Mouse (Mus musculus) right cerebral cortex, postnatal 10 days (tissue): ENCODE results near the gene Drg1.

Experiments
- DNase-seq, 2 experiments: peaks; one replicate each; pipeline ENCODE4 v3.0.0; 2021; ENCODE audit warnings: low spot score in 2 of 2

Drg1 gene

DNA sequence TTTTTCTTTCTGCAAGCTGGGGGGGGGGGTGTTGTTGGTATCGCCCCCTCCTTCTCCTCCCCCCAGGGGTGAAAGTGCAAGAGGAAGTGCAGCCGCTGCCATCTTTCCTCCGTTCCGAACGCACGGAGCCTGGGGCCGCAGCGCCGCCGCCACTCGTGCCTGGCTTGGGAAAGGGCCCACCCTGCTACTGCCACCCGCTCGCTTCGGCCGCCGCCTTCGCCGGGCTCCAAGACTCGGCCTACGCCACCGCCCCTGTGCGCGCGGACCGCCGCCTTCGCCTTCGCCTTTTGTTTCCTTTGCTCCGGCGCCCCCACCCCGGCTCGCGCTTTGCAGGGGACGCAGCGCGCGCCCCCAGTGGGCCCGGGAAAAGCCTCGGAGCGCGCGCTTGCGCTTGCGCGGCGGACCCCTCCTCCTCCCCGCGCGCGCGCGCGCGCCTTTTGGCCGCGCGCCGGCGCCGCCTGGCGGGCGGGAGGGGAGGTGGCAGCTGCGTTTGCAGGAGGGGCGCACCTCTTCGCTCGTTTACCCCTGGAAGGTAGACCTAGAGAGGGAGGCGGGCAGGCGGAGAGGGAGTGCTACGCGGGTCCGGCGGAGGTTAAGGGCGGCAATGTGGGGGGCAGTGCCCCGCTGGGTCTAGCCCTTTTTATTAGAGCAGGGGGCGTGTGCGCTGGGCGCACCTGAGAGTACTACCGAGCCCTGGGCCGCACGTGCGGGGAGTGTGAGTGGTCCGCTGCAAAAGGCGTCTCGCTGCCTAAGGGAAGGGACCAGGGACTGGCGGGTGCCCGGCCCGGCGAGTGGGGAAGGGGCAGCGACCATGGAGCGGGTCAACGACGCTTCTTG lies 23.8 kb upstream of the Drg1 start:
- DNase-seq, result peak; percentile 91 to 92

GRCm38 (mm10) chr11:3289302-3289802 lies 23.1 kb upstream of the Drg1 start:
- DNase-seq, result peak; percentile 88 to 90

- peak; percentile 63 to 74 for DNase-seq
Measured at GRCm38 (mm10) chr11:3288521-3289301, 22.5 kb upstream of the Drg1 start, which contains the start of gene Patz1. Gene Patz1, plus strand, starts transcription at chr11:3288874.

DNA sequence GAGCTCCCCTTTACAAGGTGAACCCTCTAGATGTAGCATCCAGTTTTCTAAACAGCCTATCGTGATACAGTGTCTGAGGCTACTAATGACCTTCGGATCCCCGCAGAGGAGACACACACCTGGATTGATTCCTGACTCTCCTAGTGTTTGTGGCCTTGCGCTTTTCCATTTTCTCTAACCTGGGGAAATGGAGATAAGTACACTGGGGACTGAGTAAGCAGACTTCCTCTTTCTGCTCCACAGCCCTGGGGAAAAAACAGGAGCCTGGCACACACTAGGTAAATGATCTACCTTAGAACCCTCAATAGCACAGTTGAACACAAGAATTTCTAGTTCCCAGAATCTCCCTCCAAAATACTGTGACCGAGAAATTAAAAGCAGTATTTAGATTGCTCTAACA lies 21.7 kb upstream of the Drg1 start:
- DNase-seq, result peak in 1 of 2 experiments; percentile 17

- no peak for DNase-seq
Measured at GRCm38 (mm10) chr11:3287131-3287530, 20.9 kb upstream of the Drg1 start.

- DNase-seq, result peak in 1 of 2 experiments; percentile 6
Measured at GRCm38 (mm10) chr11:3285940-3286339, 19.7 kb upstream of the Drg1 start.

GRCm38 (mm10) chr11:3283645-3284044 lies 17.4 kb upstream of the Drg1 start:
- peak in 1 of 2 experiments; percentile 3 for DNase-seq

DNA sequence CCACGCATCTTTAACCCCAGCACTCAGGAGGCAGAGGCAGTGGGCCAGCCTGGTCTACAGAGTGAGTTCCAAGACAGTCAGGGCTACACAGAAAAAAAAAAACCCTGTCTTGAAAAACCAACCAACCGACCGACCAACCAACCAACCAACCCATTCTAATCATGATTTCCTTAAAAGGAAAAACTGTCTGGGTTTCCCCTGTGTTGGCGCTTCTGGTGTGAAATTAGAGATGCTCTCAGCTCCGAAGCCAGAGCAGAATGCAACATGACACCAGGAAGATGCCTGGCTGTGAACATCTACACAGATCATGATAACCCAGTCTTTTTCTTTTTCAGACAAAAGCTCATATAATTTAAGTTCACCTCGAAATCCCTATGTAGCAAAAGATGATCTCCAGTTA lies 16.7 kb upstream of the Drg1 start:
- peak in 1 of 2 experiments; percentile 8 for DNase-seq

GRCm38 (mm10) chr11:3279729-3280128 lies 13.5 kb upstream of the Drg1 start:
- peak in 1 of 2 experiments; percentile 6 for DNase-seq

DNA sequence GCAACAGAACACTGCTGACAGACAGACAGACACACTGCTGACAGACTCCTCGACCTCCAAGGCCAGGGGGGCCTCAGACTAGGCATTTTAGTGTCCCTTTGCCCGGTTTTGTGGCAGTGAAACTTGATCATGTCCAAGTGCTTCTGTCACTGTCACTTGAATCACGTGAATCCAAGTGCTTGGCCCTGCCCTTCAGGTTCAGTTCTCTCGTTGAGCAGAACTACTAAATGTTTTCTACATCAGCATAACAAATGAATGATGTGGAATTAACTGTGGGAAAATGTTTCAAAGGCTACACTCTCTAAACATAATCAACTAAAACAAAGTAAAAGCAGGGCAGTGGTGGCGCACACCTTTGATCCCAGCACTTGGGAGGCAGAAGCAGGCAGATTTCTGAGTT lies 12.1 kb upstream of the Drg1 start:
- no peak for DNase-seq

GRCm38 (mm10) chr11:3269241-3269640 lies 3.0 kb upstream of the Drg1 start:
- DNase-seq, result peak in 1 of 2 experiments; percentile 9

- peak in 1 of 2 experiments; percentile 14 for DNase-seq
Measured at GRCm38 (mm10) chr11:3267133-3267532, 918 bp upstream of the Drg1 start.

- peak; percentile 6 to 42 for DNase-seq
Measured at GRCm38 (mm10) chr11:3265291-3266078, 730 bp downstream of the Drg1 start.

GRCm38 (mm10) chr11:3259537-3259936 lies 6.7 kb downstream of the Drg1 start:
- no peak for DNase-seq

DNA sequence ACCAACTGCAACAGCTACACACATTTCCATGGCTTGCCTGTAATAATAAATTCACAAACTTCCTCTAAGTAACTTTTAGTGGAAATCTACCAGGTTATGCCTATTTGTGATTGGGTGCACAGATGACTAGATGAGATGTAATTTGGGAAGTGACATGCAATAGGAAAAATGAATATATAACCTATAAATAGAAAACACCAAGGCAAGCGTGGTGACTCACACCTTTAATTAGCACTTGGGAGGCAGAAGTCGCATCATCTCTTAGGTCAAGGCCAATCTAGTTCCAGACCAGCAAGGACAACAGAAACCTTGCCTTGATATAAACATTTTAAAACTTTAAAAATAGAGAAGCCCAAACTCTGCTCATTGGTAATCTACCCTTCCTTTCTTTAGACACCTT lies 18.8 kb downstream of the Drg1 start:
- DNase-seq, result no peak

- DNase-seq, result no peak
Measured at GRCm38 (mm10) chr11:3243771-3244170, 22.4 kb downstream of the Drg1 start.

DNA sequence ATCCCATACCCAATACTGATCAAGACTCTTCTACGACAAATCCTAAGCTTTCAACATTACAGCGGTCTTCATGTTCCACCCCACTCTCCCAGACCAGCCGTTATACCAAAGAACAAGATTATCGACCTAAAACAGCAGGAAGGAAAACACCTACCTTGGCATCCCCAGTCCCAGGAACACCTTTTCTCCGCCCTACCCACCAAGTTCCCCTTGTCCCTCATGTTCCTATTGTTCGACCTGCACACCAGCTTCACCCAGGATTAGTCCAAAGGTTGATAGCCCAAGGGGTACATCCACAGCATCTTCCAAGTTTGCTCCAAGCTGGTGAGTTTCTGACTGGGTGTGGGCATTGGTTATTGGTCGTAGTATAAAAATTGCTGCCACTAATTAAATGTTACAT lies 23.8 kb downstream of the Drg1 start:
- no peak for DNase-seq

DNA sequence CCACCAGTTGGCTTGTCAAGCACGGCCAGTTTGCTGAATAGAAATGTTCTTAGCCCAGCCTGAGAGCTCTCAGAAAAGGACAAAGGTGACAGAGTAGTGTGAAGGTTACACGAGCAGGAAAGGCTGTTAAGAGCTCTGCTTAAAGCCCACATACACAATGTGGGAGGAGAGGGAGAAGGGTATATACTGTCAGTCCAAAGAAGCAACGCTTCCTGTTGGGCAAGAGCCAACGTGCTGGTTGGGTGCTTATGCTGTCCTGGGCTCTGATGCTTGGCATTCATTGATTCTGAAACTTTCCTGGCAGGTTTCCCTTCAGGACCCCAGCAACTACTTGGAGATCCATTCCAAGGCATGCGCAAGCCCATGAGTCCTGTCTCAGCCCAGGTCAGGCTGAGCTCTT lies 30.9 kb downstream of the Drg1 start:
- DNase-seq, result no peak

DNA sequence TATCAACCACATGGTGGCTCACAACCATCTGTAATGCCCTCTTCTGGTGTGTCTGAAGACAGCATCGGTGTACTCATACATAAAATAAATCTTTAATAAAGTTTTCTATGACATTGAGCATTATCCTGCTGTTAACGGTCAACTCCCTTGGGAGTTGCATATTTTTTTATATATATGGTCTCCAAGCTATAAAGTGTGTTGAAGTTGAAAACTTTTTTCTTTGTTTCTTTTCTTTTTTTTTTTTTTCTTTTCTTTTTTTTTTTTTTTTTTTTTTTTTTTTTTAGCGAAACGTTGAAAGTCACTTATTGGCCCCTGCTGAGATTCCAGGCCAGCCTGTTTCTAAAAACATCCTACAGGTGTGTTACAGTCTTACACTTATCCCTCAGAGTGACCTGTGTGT lies 32.5 kb downstream of the Drg1 start:
- DNase-seq, result no peak

- no peak for DNase-seq
Measured at GRCm38 (mm10) chr11:3232248-3232647, 34.0 kb downstream of the Drg1 start.

DNA sequence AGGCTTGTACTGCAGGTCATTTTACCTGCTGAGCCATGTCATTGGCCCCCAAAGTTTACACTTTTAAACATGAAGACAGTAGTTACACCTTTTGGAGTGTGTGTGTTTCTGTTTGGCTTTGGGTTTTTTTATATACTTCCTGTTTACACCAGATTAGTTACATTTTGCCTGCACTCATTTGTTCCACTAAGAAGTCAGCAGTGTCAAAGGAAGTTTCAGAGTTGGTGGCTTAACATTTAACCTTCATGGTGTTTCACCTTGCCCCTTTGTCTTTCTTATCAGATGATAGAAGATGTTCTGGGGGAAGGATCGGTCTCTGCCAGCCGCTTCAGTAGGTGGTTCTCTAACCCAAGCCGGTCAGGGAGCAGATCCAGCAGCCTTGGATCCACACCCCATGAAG lies 39.1 kb downstream of the Drg1 start:
- DNase-seq, result no peak

DNA sequence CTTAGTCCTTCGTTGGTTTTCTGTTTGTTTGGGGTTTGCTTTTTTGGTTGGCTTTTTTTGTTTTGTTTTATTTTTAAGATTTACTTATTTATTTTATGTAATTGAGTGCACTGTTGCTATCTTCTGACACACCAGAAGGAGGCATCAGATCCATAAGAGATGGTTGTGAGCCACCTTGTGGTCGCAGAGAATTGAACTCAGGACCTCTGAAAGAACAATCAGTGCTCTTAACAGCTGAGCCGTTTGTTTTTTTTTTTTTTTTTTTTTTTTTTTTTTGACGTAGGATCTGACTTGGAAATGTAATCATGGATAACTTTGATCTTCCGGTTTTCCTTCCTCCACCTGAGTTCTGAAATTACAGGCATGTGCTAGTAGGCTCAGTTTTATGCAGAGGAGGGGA lies 43.1 kb downstream of the Drg1 start:
- no peak for DNase-seq
